Comparison of ENCODE assay signal across 28 mouse cellular contexts in the genomic region with DNA sequence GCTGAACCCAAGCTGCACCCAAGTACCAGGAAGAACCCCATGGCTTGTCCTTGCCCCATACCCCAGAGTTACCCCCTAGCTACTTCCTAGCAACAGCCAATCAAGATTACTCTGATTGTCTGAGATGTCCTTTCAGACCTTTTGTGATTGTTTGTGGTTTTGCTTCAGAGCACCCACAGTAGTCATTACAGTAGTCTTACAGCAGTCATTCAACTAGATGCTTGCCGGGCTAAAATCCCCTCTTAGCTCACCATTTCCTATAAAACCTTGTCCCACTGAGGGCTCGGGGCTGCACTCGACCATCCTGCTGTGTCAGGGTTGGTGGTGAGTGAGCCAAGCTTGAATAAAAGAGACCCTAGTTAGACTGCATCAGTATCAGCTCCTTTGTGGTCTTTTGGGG. TPM values are rescaled to one million over a fixed set of nuclear protein-coding genes. Genes with fewer than 3 reads are reported as not detected.
DNase-seq lines count a peak whose midpoint lies in the region; ATAC-seq and TF ChIP-seq lines count a peak whose summit lies in the region.
"Had no signal": no experiment of that assay in that cellular context is flagged by ENCODE, and none has a peak within 500 bp of the region (broad histone marks: within the 10 kb centered on the region; RNA-seq: fewer than 3 reads in every experiment).

No protein-coding gene starts in this region.

- no peaks in the 10 kb centered on the region for H3K4me1 ChIP-seq in liver, adult 2 months (ENCODE audit: control insufficient read depth, insufficient read depth, low read length)
- no peaks in the 10 kb centered on the region for H3K4me1 ChIP-seq in hindbrain, embryonic 11.5 days (replicated peaks; ENCODE audit: control insufficient read depth, insufficient read depth, low read length)
- H3K4me1 ChIP-seq: embryonic facial prominence, embryonic 12.5 days; embryonic facial prominence, embryonic 15.5 days; heart, embryonic 12.5 days; heart, embryonic 15.5 days; hindbrain, embryonic 10.5 days; intestine, embryonic 15.5 days had no signal

- ATAC-seq in CD4-positive, CD25-positive, alpha-beta regulatory T cell, adult 4 months: peak; percentile 87
- no peak for ATAC-seq in hindbrain, embryonic 11.5 days (ENCODE audit: low FRiP score)
- ATAC-seq: forebrain, embryonic 14.5 days; forebrain, postnatal 0 days; hindbrain, postnatal 0 days; intestine, embryonic 15.5 days had no signal

- peak; percentile 27 for DNase-seq in liver, adult 2 months (ENCODE audit: extremely low read depth, low read depth, low spot score)
- DNase-seq in liver (no peak), A20 (ENCODE audit: low read depth, low spot score) (peak; percentile 77)
- DNase-seq in induced T-regulatory cell, adult 2 months (ENCODE audit: low read depth): peak; percentile 85
- no peak for DNase-seq in hindbrain, embryonic 11.5 days (ENCODE audit: low spot score)
- no peak for DNase-seq in kidney, adult 9 months
- no peak for DNase-seq in urinary bladder, adult 18-20 months (ENCODE audit: low spot score in 2 of 2)
- DNase-seq: adrenal gland, adult 2 months; adrenal gland, postnatal 14 days; cerebellum, adult 11 months; cerebellum, adult 2 months; cerebellum, adult 9-11 months; cerebellum, postnatal 25 days; forebrain, postnatal 0 days; gastrocnemius, postnatal 25 days; heart, adult 18-20 months; heart, postnatal 10 days; heart, postnatal 36 days had no signal

- no peaks in the 10 kb centered on the region for H3K9me3 ChIP-seq in hindbrain, embryonic 11.5 days (ENCODE audit: control insufficient read depth, low read length)
- H3K9me3 ChIP-seq: embryonic facial prominence, embryonic 12.5 days; embryonic facial prominence, embryonic 15.5 days; heart, embryonic 12.5 days; heart, embryonic 15.5 days; hindbrain, embryonic 10.5 days; intestine, embryonic 15.5 days had no signal

- H3K9ac ChIP-seq in liver, adult 2 months (ENCODE audit: low read depth, low read length): no peak overlapping the region
- no peak overlapping the region for H3K9ac ChIP-seq in hindbrain, embryonic 11.5 days (ENCODE audit: low read depth, low read length)
- H3K9ac ChIP-seq: embryonic facial prominence, embryonic 12.5 days; embryonic facial prominence, embryonic 15.5 days; forebrain, postnatal 0 days; heart, embryonic 12.5 days; heart, embryonic 15.5 days; hindbrain, embryonic 14.5 days; intestine, embryonic 15.5 days had no signal

- no peak overlapping the region for H3K27ac ChIP-seq in liver, adult 2 months (replicated peaks; ENCODE audit: insufficient read depth, low read depth, low read length)
- H3K27ac ChIP-seq in hindbrain, embryonic 11.5 days (ENCODE audit: low read depth, low read length): no peak overlapping the region
- H3K27ac ChIP-seq: embryonic facial prominence, embryonic 12.5 days; embryonic facial prominence, embryonic 15.5 days; heart, embryonic 15.5 days; hindbrain, embryonic 10.5 days; hindbrain, embryonic 14.5 days; hindbrain, postnatal 0 days; intestine, embryonic 15.5 days had no signal

- WGBS in liver, adult 2 months: 86% methylated on average over 3 of the region's 3 CpGs
- WGBS in hindbrain, embryonic 11.5 days: 90% methylated on average over 3 of the region's 3 CpGs

- peaks cover 22% of the 10 kb centered on the region for H3K36me3 ChIP-seq in liver, adult 2 months (ENCODE audit: control insufficient read depth, insufficient read depth, low read length)
- H3K36me3 ChIP-seq in hindbrain, embryonic 11.5 days (ENCODE audit: control insufficient read depth, insufficient read depth, low read length): 0 out of 2 replicates have a peak, but pooled peaks cover 3% of the 10 kb centered on the region

- no peak for TF ChIP-seq POLR2A in liver, adult 2 months (IDR thresholded peaks at IDR 0.05; ENCODE audit: extremely low read depth, insufficient read depth, low read length)

- H3K4me3 ChIP-seq in liver, adult 2 months (ENCODE audit: insufficient read depth, low read depth, low read length): no peak overlapping the region
- H3K4me3 ChIP-seq in hindbrain, embryonic 11.5 days (ENCODE audit: low read depth, low read length): no peak overlapping the region
- H3K4me3 ChIP-seq: embryonic facial prominence, embryonic 12.5 days; embryonic facial prominence, embryonic 15.5 days; heart, embryonic 12.5 days; heart, embryonic 15.5 days; hindbrain, embryonic 10.5 days; intestine, embryonic 15.5 days had no signal

- no peaks in the 10 kb centered on the region for H3K27me3 ChIP-seq in liver, adult 2 months (ENCODE audit: control insufficient read depth, insufficient read depth, low read length)
- no peaks in the 10 kb centered on the region for H3K27me3 ChIP-seq in hindbrain, embryonic 11.5 days (ENCODE audit: control insufficient read depth, insufficient read depth, low read length)
- H3K27me3 ChIP-seq: embryonic facial prominence, embryonic 12.5 days; embryonic facial prominence, embryonic 15.5 days; heart, embryonic 12.5 days; heart, embryonic 15.5 days; intestine, embryonic 15.5 days had no signal

- no peak for TF ChIP-seq CTCF in liver, adult 2 months (IDR thresholded peaks at IDR 0.05; ENCODE audit: low read depth, low read length)

- no peak overlapping the region for H3K4me2 ChIP-seq in hindbrain, embryonic 11.5 days (replicated peaks; ENCODE audit: low read depth, low read length)
- H3K4me2 ChIP-seq: embryonic facial prominence, embryonic 12.5 days; embryonic facial prominence, embryonic 15.5 days; heart, embryonic 12.5 days; heart, embryonic 15.5 days; hindbrain, embryonic 14.5 days; intestine, embryonic 15.5 days had no signal

- peaks cover 7% of the 10 kb centered on the region; the same call in 1 of the 2 replicates for H3K79me2 ChIP-seq in liver, adult 2 months (ENCODE audit: control insufficient read depth, insufficient read depth, low read length)

RNA-seq across cellular contexts. Expression of a gene that starts 37.8 kb away (rescaled TPM):
- total RNA-seq in liver, adult 2 months (2014; rRNA removed): 14.8 and 23.4 TPM in 2 replicates
- polyA plus RNA-seq in liver, adult 2 months (2012; rRNA removed): 32.6 and 49.7 TPM in 2 replicates
- polyA plus RNA-seq in CD4-positive, CD25-positive, alpha-beta regulatory T cell, adult 4 months (2017; shearing (Covaris generic)): 100 to 1,000 TPM in 1 of 2 experiments, 10 to 100 TPM in 1; 67.1 to 128 TPM
- polyA plus RNA-seq in hindbrain, embryonic 11.5 days (2014; fragmentation: Nextera tagmentation; extraction: Ambion mirVana): 34.2 and 42.8 TPM in 2 replicates

RNA-seq across cellular contexts. Expression of a gene that starts 48.6 kb away (rescaled TPM):
- not detected in 2 replicates for total RNA-seq in liver, adult 2 months (2014; rRNA removed)
- not detected in 2 replicates for polyA plus RNA-seq in liver, adult 2 months (2012; rRNA removed)
- 1 to 10 TPM in 1 of 2 experiments, under 1 TPM in 1; 0.52 to 1.2 TPM for polyA plus RNA-seq in CD4-positive, CD25-positive, alpha-beta regulatory T cell, adult 4 months (2017; shearing (Covaris generic))
- polyA plus RNA-seq in hindbrain, embryonic 11.5 days (2014; fragmentation: Nextera tagmentation; extraction: Ambion mirVana): 4.4 and 5.9 TPM in 2 replicates

Comparison
In these comparisons a context has a peak if more than half of its experiments do, and no peak if none do; other contexts are left out.
1. DNase-seq: peak in liver, adult 2 months (single experiment), A20 (single experiment) and induced T-regulatory cell, adult 2 months (single experiment); none in liver (single experiment), hindbrain, embryonic 11.5 days (single experiment), kidney, adult 9 months (single experiment) and urinary bladder, adult 18-20 months (0 of 2).